Mouse (Mus musculus) liver, adult 2 months (tissue): ENCODE data around the gene Mrps27. TPM values are rescaled to one million over a fixed set of nuclear protein-coding genes. Genes with fewer than 3 reads are reported as not detected.

Experiments
- DNase-seq: peaks from one replicate; pipeline ENCODE4 v3.0.0-alpha.2; 2011; ENCODE audit warnings: low read depth, low spot score; ENCODE audit errors: extremely low read depth
- H3K27ac ChIP-seq: fragments of 200-500 bp; replicated peaks from 2 replicates; pipeline ENCODE4 v1.5.1; 2012; ENCODE audit warnings: low read depth, mild to moderate bottlenecking, control low read depth, inconsistent platforms, low read length; ENCODE audit not compliant: insufficient read depth
- H3K27me3 ChIP-seq: fragments of 200-500 bp; 2 replicates; pipeline ENCODE4 v1.6.1; 2012; ENCODE audit warnings: mild to moderate bottlenecking, moderate library complexity, low read length, inconsistent platforms; ENCODE audit not compliant: control insufficient read depth, insufficient read depth
- H3K36me3 ChIP-seq: fragments of 200-500 bp; 2 replicates; pipeline ENCODE4 v1.6.1; 2012; ENCODE audit warnings: low read length, inconsistent platforms; ENCODE audit not compliant: control insufficient read depth, insufficient read depth
- H3K4me1 ChIP-seq: fragments of 200-500 bp; 2 replicates; pipeline ENCODE4 v1.6.1; 2011; ENCODE audit warnings: low read length; ENCODE audit not compliant: control insufficient read depth, insufficient read depth
- H3K4me3 ChIP-seq: fragments of 200-500 bp; 2 replicates; pipeline ENCODE4 v1.5.1; 2011; ENCODE audit warnings: low read depth, mild to moderate bottlenecking, control low read depth, low read length, moderate library complexity; ENCODE audit not compliant: insufficient read depth
- H3K79me2 ChIP-seq: fragments of 200-500 bp; 2 replicates; pipeline ENCODE4 v1.6.1; 2012; ENCODE audit warnings: inconsistent platforms, mild to moderate bottlenecking, low read length, moderate library complexity; ENCODE audit not compliant: control insufficient read depth, insufficient read depth
- H3K9ac ChIP-seq: fragments of 200-500 bp; 2 replicates; pipeline ENCODE4 v1.6.1; 2012; ENCODE audit warnings: low read depth, mild to moderate bottlenecking, control low read depth, inconsistent platforms, low read length
- CTCF ChIP-seq: fragments of 200-500 bp; IDR thresholded peaks from 2 replicates; pipeline ENCODE4 v1.5.1; 2011; ENCODE audit warnings: low read depth, low read length, control low read depth
- POLR2A ChIP-seq: fragments of 200-500 bp; IDR thresholded peaks from 2 replicates; pipeline ENCODE4 v1.6.1; 2011; ENCODE audit warnings: low read length, control low read depth; ENCODE audit not compliant: insufficient read depth; ENCODE audit errors: extremely low read depth
- WGBS: fragments of 180-500 bp; shearing (Covaris S2); methylation state at CpG from one replicate; pipeline ENCODE4 v1.1.7; 2018; 5-methylcytosine and 5-hydroxymethylcytosine counted together
- polyA plus RNA-seq: library from polyadenylated mRNA; depleted of rRNA; stranded (reverse); fragments of >200 nt; gene quantifications from 2 replicates; pipeline ENCODE4 v1.2.3, GENCODE M21; 2012
- total RNA-seq: library from RNA; depleted of rRNA; stranded (reverse); fragments of >200 nt; gene quantifications from 2 replicates; pipeline ENCODE4 v1.2.3, GENCODE M21; 2014

Gene Mrps27
- total and polyA plus RNA-seq, 2 experiments: 19.3 to 24.1 TPM

DNA sequence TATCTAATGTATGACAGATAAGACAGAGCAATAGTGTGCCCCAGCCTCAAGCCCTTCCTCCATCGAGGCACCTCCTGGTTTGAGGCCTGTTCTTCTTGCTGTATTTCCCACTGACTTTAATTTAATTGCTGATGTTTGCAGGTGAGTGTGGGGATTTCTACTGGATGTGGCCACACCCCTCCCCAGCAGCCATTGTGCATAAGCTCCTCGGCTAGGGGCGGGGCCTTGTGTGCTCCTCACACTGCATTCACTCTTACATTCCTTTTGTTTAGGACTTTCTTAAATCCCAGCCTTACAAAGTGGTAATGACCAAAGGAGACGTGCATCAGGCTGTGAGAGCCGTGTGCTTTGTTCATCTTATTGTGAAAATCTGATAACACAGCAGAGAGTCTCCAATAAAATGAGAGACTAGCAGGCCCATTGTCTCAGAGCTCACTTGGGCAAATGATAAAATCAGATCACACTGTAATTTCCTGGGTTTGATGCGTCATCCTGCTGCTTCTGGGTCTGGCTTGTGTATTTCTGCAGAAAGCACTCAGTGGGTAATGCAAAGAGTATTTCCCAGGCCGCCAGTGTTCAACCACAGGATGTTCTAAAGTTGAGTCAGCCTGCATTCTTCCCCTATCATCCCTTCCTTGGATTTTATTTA lies 40.1 kb downstream of the Mrps27 start:
- no peak for DNase-seq
- peaks cover 8% of the 10 kb centered on the region for H3K36me3 ChIP-seq
- no peaks in the 10 kb centered on the region for H3K79me2 ChIP-seq
- WGBS: 81% methylated on average over 7 of the region's 7 CpGs
- no peaks in the 10 kb centered on the region for H3K27me3 ChIP-seq
- no peaks in the 10 kb centered on the region for H3K4me1 ChIP-seq
- no peak overlapping the region for H3K27ac ChIP-seq
- TF ChIP-seq POLR2A (no peak), CTCF (no peak)
- H3K4me3 ChIP-seq: no peak overlapping the region
- no peak overlapping the region for H3K9ac ChIP-seq

DNA sequence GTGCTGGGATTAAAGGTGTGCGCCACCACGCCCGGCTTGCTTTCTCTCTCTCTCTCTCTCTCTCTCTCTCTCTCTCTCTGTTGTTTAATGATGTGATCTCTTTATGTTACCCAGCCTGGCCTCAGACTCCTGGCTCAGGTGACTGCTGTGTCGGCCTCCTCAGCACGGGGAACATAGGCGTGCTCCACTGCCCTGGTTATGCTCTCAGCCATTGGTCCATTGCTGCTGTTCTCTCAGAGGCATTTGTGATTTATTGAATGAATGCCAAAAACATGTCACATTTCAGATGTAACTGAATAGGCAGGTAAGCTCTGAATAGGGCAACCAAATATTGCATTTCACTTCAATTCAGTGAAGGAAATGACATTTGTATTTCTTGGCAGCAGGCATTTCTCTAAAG lies 41.3 kb downstream of the Mrps27 start:
- TF ChIP-seq POLR2A (no peak), CTCF (no peak)
- Histone ChIP-seq H3K36me3 (peaks cover 2% of the 10 kb centered on the region; the same call in 1 of the 2 replicates), H3K79me2 (no peaks in the 10 kb centered on the region), H3K4me3 (no peak overlapping the region), H3K27me3 (no peaks in the 10 kb centered on the region), H3K4me1 (no peaks in the 10 kb centered on the region), H3K9ac (no peak overlapping the region), H3K27ac (no peak overlapping the region)
- WGBS: over 99% methylated on average over 5 of the region's 6 CpGs
- DNase-seq: no peak

DNA sequence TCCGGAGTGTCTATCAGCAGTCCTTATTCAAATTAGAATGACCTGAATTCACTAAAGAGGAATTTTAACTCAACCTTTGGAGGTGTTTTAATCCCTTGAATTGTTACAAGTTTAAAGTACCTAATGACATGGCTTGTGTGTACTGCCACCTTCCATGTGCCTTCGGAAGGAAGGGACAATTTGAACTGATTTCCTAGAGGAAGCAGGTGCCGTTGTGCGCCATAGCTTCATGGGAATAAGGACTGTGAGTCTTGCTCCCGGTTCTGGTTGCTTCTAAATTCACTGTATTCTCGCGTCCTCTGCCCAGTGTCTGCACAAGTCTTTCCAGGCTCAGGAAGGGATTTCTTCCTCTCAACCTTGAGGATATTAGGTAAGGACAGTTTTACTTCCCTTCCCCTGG lies 41.8 kb downstream of the Mrps27 start:
- Histone ChIP-seq H3K4me3 (no peak overlapping the region), H3K79me2 (no peaks in the 10 kb centered on the region), H3K4me1 (no peaks in the 10 kb centered on the region), H3K27me3 (no peaks in the 10 kb centered on the region), H3K36me3 (no peaks in the 10 kb centered on the region; the same call in 1 of the 2 replicates), H3K9ac (no peak overlapping the region), H3K27ac (no peak overlapping the region)
- no peak for DNase-seq
- WGBS: 91% methylated on average over 7 of the region's 7 CpGs
- TF ChIP-seq POLR2A (no peak), CTCF (no peak)

DNA sequence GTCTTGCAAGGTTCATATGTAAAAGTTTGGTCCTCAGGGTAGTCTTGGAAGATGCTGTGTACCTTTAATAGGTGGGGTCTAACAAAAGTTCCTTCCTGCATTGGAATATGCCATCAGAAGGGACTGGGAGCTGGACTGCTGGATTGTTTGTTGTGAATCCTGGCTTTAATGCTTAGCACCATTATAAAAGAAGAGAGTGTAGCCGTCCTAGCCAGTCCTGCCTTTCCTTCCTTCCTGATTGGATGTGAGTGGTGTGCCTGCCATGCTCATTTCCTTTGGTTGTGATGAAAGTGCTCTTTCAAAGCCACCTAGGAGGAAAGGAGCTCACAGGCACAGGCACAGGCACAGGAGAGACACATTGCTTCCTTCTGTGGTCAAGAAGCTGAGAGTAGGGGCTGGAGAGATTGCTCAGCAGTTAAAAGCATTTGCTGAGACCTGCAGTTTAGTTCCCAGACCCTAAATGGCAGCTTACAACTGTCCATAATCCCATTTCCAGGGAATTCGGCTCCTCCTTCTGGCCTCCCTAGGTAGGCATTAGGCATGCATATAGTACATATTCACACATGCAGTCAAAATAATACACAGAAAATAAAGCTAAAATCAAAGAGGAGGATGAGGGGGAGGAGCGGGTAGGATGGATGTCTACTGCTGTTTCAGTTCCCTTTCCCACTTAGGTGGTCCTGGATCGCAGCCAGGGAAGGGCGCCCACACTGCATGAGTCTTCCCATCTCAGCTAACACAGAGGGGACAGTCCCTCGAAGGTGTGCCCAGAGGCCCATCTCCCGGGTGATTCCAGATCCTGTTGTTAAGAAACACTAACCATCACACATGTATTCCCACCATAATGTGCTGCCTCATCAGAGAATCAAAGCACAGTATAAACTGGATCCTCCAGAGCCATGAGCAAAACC lies 43.6 kb downstream of the Mrps27 start:
- 85% methylated on average over 7 of the region's 7 CpGs for WGBS
- H3K36me3 ChIP-seq: no peaks in the 10 kb centered on the region; the same call in 1 of the 2 replicates

DNA sequence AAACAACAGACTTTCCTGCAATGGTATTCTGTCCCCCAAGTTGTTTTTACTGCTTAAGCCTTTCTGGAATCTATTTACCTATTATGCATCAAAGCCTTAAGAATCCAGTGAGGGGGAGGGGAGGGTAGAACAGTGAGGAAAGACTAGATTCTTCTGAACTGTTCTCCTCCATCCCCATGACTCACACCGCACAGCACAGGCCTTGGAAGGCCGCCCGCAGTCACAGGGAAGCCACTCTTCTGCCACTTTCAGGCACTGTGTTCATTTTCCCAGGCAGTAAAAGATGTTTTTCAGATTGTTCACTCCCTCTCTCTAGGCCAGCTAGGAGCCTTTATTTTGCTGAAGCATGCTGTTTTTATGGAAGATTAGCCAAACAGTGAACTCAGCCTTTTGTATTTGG lies 46.8 kb downstream of the Mrps27 start:
- 90% methylated on average over 3 of the region's 3 CpGs for WGBS
- no peak for DNase-seq
- Histone ChIP-seq H3K36me3 (no peaks in the 10 kb centered on the region), H3K4me3 (no peak overlapping the region), H3K79me2 (no peaks in the 10 kb centered on the region), H3K27me3 (no peaks in the 10 kb centered on the region), H3K4me1 (no peaks in the 10 kb centered on the region), H3K9ac (no peak overlapping the region), H3K27ac (no peak overlapping the region)
- no peak for TF ChIP-seq CTCF
- no peak for TF ChIP-seq POLR2A

More for the DNA sequence above, 43.6 kb downstream of the Mrps27 start:
- no peaks in the 10 kb centered on the region for H3K79me2 ChIP-seq
- no peak for TF ChIP-seq POLR2A
- TF ChIP-seq CTCF: no peak
- no peak overlapping the region for H3K9ac ChIP-seq
- no peaks in the 10 kb centered on the region for H3K27me3 ChIP-seq
- H3K4me1 ChIP-seq: no peaks in the 10 kb centered on the region
- DNase-seq: no peak
- no peak overlapping the region for H3K4me3 ChIP-seq
- no peak overlapping the region for H3K27ac ChIP-seq
